Mouse (Mus musculus): Measurements from ENCODE around the gene Zmat5. TPM values are rescaled to one million over a fixed set of nuclear protein-coding genes. Genes with fewer than 3 reads are reported as not detected.

Gene Zmat5
- polyA plus RNA-seq, 1 experiment = 31.9 TPM

GRCm38 (mm10) chr11:4688632-4689380, 15.7 kb upstream of the Zmat5 start:
- TF ChIP-seq CTCF (IDR thresholded peaks at IDR 0.05; ENCODE audit: extremely low read depth, insufficient read depth, insufficient read length, insufficient replicate concordance) = no peak
- TF ChIP-seq POLR2A (IDR thresholded peaks at IDR 0.05; ENCODE audit: low read depth, low read length) = no peak
- no peak for DNase-seq (ENCODE audit: low read depth in 1 of 2, low spot score in 2 of 2)
- Histone ChIP-seq H3K4me1 (ENCODE audit: control insufficient read depth, insufficient read depth, insufficient read length) (no peaks in the 10 kb centered on the region), H3K4me3 (ENCODE audit: extremely low read depth, insufficient read depth, insufficient read length) (no peak overlapping the region), H3K27me3 (ENCODE audit: control insufficient read depth, insufficient read depth, low read length) (no peaks in the 10 kb centered on the region), H3K27ac (ENCODE audit: insufficient read depth, low read length) (no peak overlapping the region), H3K36me3 (ENCODE audit: control insufficient read depth, insufficient read depth, low read length) (0 out of 2 replicates have a peak, but pooled peaks cover 1% of the 10 kb centered on the region)
- WGBS = 70% methylated on average over 11 of the region's 11 CpGs

GRCm38 (mm10) chr11:4690353-4690752, 14.1 kb upstream of the Zmat5 start:
- 88% methylated on average over 7 of the region's 7 CpGs for WGBS
- TF ChIP-seq POLR2A (IDR thresholded peaks at IDR 0.05; ENCODE audit: low read depth, low read length) (no peak), CTCF (IDR thresholded peaks at IDR 0.05; ENCODE audit: extremely low read depth, insufficient read depth, insufficient read length, insufficient replicate concordance) (no peak)
- Histone ChIP-seq H3K4me1 (ENCODE audit: control insufficient read depth, insufficient read depth, insufficient read length) (no peaks in the 10 kb centered on the region), H3K27ac (ENCODE audit: insufficient read depth, low read length) (no peak overlapping the region), H3K27me3 (ENCODE audit: control insufficient read depth, insufficient read depth, low read length) (no peaks in the 10 kb centered on the region), H3K36me3 (ENCODE audit: control insufficient read depth, insufficient read depth, low read length) (no peaks in the 10 kb centered on the region), H3K4me3 (ENCODE audit: extremely low read depth, insufficient read depth, insufficient read length) (no peak overlapping the region)
- DNase-seq (ENCODE audit: low read depth in 1 of 2, low spot score in 2 of 2) = no peak

GRCm38 (mm10) chr11:4691213-4691612, 13.3 kb upstream of the Zmat5 start:
- H3K27ac ChIP-seq (ENCODE audit: insufficient read depth, low read length) = no peak overlapping the region

GRCm38 (mm10) chr11:4692162-4692561, 12.3 kb upstream of the Zmat5 start:
- H3K4me3 ChIP-seq (ENCODE audit: extremely low read depth, insufficient read depth, insufficient read length) = no peak overlapping the region
- no peaks in the 10 kb centered on the region for H3K36me3 ChIP-seq (ENCODE audit: control insufficient read depth, insufficient read depth, low read length)
- H3K27me3 ChIP-seq (ENCODE audit: control insufficient read depth, insufficient read depth, low read length) = no peaks in the 10 kb centered on the region
- WGBS = 90% methylated on average over 11 of the region's 11 CpGs
- H3K27ac ChIP-seq (ENCODE audit: insufficient read depth, low read length) = no peak overlapping the region
- H3K4me1 ChIP-seq (ENCODE audit: control insufficient read depth, insufficient read depth, insufficient read length) = no peaks in the 10 kb centered on the region
- DNase-seq (ENCODE audit: low read depth in 1 of 2, low spot score in 2 of 2) = no peak
- TF ChIP-seq POLR2A (IDR thresholded peaks at IDR 0.05; ENCODE audit: low read depth, low read length) = no peak
- no peak for TF ChIP-seq CTCF (IDR thresholded peaks at IDR 0.05; ENCODE audit: extremely low read depth, insufficient read depth, insufficient read length, insufficient replicate concordance)

More at GRCm38 (mm10) chr11:4691213-4691612, 13.3 kb upstream of the Zmat5 start:
- no peak for DNase-seq (ENCODE audit: low read depth in 1 of 2, low spot score in 2 of 2)
- H3K27me3 ChIP-seq (ENCODE audit: control insufficient read depth, insufficient read depth, low read length) = no peaks in the 10 kb centered on the region
- H3K4me1 ChIP-seq (ENCODE audit: control insufficient read depth, insufficient read depth, insufficient read length) = no peaks in the 10 kb centered on the region
- WGBS = 84% methylated on average over 10 of the region's 10 CpGs
- no peak overlapping the region for H3K4me3 ChIP-seq (ENCODE audit: extremely low read depth, insufficient read depth, insufficient read length)
- no peaks in the 10 kb centered on the region for H3K36me3 ChIP-seq (ENCODE audit: control insufficient read depth, insufficient read depth, low read length)
- TF ChIP-seq CTCF (IDR thresholded peaks at IDR 0.05; ENCODE audit: extremely low read depth, insufficient read depth, insufficient read length, insufficient replicate concordance) (no peak), POLR2A (IDR thresholded peaks at IDR 0.05; ENCODE audit: low read depth, low read length) (no peak)

- 47% methylated on average over 7 of the region's 7 CpGs for WGBS
- Histone ChIP-seq H3K4me1 (ENCODE audit: control insufficient read depth, insufficient read depth, insufficient read length) (no peaks in the 10 kb centered on the region), H3K36me3 (ENCODE audit: control insufficient read depth, insufficient read depth, low read length) (peaks cover 9% of the 10 kb centered on the region), H3K27ac (ENCODE audit: insufficient read depth, low read length) (no peak overlapping the region), H3K4me3 (ENCODE audit: extremely low read depth, insufficient read depth, insufficient read length) (no peak overlapping the region), H3K27me3 (ENCODE audit: control insufficient read depth, insufficient read depth, low read length) (no peaks in the 10 kb centered on the region)
- TF ChIP-seq CTCF (IDR thresholded peaks at IDR 0.05; ENCODE audit: extremely low read depth, insufficient read depth, insufficient read length, insufficient replicate concordance) = no peak
- TF ChIP-seq POLR2A (IDR thresholded peaks at IDR 0.05; ENCODE audit: low read depth, low read length) = no peak
- no peak for DNase-seq (ENCODE audit: low read depth in 1 of 2, low spot score in 2 of 2)
These were observed 7.2 kb upstream of the Zmat5 start for GRCm38 (mm10) chr11:4697043-4697983.

- H3K4me3 ChIP-seq (ENCODE audit: extremely low read depth, insufficient read depth, insufficient read length) = no peak overlapping the region
- no peak for DNase-seq (ENCODE audit: low read depth in 1 of 2, low spot score in 2 of 2)
- H3K4me1 ChIP-seq (ENCODE audit: control insufficient read depth, insufficient read depth, insufficient read length) = peaks cover 5% of the 10 kb centered on the region; the same call in 1 of the 2 replicates
- no peak overlapping the region for H3K27ac ChIP-seq (ENCODE audit: insufficient read depth, low read length)
- H3K36me3 ChIP-seq (ENCODE audit: control insufficient read depth, insufficient read depth, low read length) = peaks cover 9% of the 10 kb centered on the region
- TF ChIP-seq CTCF (IDR thresholded peaks at IDR 0.05; ENCODE audit: extremely low read depth, insufficient read depth, insufficient read length, insufficient replicate concordance) (no peak), POLR2A (IDR thresholded peaks at IDR 0.05; ENCODE audit: low read depth, low read length) (no peak)
- H3K27me3 ChIP-seq (ENCODE audit: control insufficient read depth, insufficient read depth, low read length) = no peaks in the 10 kb centered on the region
- WGBS = 93% methylated on average over 8 of the region's 8 CpGs
These were observed 3.8 kb upstream of the Zmat5 start for GRCm38 (mm10) chr11:4700726-4701125.
